Mouse (Mus musculus) cerebellum, adult 9-11 months (tissue): ENCODE data around the gene Gtpbp1.
A peak's percentile ranks its signal among the peaks of the same experiment; 100 is the strongest.

Source experiments
- DNase-seq: peaks from one replicate; pipeline ENCODE4 v3.0.0; 2022

Gtpbp1 gene

DNA sequence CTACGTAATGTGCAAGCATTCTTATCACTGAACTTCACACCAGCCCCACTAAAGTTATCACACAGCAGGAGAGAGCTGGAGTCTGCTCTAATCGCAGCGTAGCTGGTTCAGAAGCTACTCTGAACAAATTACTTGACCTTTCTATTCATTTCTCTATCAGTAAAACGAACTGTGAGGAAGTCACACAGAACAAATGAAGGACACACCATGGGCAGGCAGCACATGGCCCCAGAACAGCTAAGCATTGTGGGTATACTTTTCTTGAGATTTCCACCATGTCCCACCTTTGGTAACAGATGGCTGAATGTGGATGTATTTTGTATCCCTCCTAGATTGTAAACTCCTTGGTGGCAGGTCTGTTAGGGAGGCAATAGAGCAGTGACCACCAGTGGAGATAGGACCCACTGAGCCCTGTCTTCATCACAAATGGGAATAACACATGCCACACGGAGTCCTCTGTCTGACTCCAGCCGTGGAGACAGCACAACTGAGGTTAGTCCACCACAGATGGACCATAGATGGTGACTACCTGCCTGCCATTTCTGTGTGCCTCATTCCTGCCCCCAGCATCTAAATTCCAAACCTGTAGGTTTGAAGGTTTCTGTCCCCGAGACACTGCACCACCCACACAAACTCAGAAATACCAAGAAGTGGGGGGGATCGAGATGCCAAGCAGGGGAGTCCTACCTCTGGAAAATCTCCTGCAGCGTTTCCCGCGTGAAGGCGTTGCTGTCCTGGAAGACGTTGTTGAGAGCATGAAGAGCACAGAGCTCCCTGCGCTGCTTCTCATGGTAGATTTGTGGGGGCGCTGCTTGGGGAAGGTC, 4.4 kb upstream of the Gtpbp1 start:
- DNase-seq = peak; percentile 55

DNA sequence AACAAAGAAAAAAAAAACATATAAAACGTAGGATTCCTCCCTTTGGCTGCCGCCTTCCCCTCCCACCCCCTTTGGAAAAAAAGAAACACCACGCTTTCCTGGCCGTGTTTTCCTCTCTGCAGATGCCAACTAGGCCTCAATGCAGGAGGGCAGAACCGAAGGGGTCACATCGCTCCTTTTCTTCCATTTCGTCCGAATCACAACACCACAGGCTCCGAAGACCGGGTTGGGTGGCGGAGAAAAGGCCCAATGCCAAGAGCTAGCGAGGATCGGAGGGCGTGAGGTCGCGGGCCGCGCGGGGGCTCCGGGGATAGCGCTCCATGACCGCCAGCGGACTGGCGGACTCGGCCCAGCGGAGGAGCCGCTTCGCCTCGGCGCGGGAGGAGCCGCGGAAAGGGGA, 3.5 kb upstream of the Gtpbp1 start:
- no peak for DNase-seq

DNA sequence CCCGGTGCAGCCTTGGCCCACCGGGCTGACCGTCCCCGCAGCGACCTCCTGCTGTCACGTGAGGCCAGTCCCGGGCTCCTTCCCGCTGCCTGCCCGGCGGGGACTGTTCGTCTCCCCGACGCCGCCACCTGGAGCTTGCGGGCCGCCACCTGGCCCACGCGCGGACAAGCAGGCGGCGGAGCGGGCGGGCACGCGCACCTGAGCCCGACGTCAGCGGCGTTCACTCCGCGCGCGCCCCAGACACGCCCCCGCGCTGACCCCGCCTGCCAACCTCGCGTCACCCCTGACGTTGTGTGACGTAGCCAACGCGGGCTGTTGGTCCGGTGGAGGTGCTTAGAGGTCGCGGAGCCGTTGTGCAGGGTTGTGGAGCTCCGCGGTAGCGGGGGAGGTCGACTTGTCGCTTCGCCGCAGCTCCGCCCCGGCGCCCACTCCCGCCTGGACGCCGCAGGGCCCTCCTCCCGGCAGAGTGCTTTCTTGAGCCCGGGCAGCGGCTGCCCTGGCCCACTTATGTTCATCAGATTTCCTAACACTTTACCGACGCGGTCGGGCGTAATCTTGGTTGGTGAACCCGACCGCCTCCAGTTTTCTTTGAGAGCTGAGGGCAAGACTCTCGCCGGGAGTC, 2.9 kb upstream of the Gtpbp1 start, which contains the start of gene Josd1:
Josd1 (minus strand) TSS at position 274 of the 622 bp plus-strand sequence.
- peak; percentile 98 for DNase-seq

DNA sequence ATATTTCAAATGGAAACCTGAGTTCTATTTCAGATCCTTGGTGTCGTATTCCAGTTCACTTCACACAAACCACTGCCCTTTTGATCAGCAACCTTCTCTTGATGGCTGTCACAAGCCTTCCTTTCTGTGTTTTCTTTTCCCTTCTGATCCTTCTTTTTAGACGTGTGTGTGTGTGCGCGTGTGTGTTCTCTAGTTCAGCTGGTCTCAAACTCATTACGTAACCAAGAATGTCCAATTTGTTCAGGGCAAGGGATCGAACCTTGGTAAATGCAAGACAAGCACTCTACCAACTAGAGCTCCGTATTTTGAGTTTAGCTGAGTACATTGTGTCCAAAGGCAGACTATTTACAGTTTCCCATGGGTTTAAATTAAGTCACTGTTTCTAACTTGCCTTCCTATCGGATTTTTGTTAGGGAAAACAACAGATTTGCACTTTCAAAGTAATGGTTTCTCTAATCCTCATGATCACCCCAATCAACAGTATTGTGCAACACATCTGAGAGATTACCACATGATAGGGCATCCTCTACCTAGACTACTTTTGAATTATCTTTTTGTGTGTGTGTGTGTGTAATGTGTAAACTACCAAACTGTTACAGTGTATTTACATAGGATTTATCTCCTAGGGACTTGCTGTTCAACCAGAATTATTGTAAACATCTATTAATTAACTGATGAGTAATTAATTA, 2.2 kb upstream of the Gtpbp1 start:
- no peak for DNase-seq

DNA sequence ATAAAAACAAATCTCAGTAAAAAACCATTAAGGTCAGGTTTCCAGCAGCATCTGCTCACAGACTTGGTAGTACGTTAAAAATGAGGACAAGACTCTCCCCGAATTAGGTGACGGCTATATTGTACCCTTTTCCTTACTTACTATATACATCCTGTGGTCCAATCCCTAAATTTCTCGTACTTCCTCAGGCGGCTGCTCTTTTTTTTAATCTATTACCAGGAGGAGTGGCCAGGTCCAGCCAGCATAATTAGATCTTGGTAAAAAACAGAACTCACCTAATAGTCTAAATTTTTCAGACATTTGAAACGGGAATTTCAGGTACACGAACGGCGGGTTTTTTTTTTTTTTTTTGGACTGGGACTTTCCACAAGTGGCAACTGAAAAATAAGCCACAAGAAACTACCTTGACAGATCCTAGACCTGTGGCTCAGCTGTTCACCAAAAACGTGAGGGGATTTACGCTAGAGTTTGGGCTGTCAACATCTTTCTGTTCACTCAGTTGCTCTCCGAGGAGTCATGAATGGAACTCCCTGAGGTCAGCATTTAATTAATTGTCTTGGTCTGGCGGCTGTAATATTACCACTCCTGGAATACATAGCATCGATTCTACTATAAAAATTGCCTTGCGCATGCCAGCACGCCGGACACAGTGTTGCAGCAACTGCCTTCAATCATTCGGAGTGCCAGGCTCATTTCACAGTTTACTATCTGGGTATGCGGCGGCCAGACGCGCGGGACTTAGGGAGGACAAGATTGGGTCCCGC, 801 bp upstream of the Gtpbp1 start:
- no peak for DNase-seq

DNA sequence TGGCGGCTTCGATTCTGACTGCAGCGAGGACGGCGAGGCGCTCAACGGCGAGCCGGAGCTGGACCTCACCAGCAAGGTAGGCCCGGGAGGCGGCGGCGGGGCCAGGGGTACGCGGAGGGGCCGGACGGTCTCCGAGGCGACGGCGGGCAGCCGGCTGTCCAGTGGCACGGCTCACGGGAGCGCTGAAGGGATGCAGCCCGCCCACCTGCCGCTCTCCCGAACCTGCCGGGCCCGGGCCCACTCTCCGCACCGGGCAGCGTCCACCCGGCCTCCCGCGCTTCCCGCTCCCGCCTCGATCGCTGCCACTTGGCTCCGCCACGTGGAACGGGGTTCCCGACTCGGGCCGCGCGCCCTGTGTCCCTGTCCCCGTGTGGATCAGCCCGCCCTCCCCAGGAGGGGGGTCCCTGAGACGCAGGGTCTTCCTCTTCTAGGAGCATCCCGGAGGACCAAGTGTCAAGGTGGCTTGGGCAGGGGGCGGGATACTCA, 421 bp downstream of the Gtpbp1 start:
- DNase-seq = peak; percentile 81

DNA sequence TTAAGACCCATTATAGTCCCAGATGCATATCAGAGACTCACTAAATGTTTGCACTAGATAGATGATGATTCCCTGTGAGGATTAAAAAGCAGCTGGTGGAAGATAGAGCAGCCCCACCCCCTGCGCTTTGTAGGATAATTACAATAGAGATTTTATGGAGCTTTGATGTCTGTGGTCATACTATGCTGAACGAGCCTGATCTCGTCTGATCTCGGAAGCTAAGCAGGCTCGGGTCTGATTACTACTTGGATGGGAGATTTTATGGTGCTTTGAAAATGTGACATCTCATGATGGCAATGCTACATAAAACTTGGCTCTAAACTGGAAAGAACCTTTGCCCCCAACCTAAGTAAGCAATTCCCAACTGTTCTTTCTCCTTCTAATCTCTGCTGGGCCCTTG, 1.7 kb downstream of the Gtpbp1 start:
- DNase-seq = peak; percentile 28

DNA sequence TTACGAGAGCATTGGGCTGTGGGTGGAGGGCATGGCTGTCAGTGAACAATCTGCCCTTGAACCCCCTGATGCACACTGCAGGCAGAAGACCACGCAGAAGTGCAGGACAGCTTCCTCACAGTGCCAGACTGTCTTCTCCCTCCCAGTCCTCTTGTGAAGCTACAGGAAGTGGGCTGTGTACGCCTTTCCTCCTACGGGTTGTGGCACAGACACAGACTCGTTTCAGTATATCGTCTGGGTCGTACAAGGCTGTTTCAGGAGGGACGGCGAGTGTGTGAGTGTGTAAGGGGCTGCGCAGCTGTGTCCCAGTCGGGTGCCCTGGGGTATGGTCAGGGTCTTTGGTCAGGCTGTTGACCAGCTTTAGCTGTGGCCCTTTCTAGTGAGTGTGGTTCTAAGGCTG, 3.1 kb downstream of the Gtpbp1 start:
- DNase-seq = no peak

DNA sequence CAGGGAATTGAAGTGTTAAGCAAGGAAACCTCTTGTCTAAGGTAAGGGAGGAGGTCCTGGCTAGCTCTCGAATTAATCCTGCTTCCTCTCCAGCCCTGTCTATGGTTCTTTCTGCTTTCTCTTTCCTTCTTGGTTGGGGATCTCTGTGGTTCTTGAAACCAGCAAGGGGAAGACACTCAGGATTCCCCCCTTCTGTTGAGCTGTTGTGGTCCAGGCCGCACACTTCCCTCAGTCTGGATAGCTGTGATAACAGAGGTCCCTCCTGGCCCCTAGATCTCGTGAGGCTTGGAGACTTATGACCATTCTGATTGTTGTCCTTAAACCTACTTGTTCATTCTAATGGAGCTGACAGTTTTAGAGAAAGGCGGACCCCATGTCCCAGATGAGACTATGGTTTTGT, 3.9 kb downstream of the Gtpbp1 start:
- no peak for DNase-seq

DNA sequence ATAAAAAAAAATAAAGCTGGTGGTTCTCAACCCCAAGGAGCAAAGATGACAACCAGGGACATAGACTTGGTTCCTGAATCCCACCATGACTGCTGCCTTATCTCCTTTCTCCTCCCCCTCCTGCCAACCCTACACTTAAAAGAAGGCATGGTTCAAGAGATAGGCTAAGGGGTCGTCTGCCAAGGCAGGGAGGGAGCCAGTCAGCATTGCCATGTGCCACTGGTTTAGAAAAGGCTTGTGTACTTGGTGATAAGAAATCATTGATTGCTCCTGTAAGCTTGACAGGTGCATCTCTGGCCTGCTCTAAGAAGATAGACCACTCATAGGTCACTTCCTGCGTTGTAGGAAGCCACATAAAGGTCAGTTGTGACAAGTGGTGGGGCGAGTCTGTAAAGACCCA, 4.9 kb downstream of the Gtpbp1 start:
- no peak for DNase-seq

DNA sequence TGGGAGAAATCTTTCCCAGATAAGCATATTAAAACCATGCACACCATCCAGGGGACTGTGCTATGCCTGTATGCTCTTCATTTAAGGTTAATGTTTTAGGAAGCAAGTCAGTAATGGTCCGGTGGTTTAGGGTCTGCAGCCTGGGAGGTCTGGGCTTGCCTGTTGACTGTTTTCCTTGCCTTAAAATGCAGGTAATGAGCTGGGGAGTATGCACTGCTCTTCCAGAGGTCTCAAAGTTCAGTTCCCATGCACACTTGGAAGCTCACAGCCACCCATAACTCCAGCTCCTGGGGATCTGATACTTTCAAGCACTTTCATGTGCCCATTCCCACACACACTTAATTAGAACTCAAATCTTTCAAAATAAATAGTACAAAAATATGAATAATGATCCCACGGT, 5.9 kb downstream of the Gtpbp1 start:
- DNase-seq = no peak

DNA sequence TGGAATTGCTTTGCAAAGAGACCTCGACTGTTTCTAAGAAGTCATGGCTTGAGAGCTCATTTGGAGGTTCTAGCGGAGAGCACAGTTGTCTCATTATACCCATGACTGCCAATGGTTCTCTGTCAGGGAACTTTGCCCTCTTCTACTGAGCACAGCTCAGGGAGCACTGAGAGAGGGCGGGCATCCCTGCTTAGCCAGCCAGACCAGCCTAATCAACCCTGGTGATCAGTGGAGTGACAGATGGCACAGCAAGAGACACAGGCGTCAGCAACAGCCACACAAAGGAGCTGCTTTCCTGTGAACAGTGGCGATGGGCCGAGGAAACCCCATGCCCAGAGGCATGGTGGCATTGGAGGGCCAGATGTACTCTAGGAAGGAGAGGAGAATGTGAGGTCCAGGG, 6.4 kb downstream of the Gtpbp1 start:
- peak; percentile 74 for DNase-seq

DNA sequence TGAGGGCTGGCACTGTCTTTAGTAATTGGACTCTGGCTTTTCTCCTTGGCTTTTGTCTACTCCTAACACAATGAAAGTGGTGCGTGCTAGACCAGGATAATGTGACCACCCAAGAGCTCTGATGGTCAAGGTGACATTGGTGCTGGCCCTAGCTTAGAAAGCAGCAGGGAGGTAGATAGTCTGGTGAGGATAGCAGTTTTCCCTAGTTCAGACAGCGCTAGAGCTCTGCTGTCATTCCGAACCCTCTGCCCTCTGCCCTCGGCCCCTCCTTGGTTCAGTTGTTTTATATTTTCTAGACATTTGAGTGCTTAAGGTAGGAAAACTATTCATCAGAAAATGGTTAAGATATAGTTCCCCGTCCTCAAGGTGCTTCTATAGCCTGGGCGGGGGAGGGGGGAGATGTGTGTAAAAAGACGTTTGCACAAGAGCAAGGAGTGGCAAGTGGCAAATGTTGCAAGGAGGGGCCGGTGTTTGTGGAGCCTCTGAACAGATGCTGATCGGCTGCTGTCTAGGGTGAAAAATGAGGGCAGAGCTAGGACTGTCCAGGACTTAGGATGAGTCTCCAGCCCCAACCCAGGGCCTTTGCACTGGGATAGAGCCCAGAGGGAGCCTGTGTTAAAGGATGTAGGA, 7.0 kb downstream of the Gtpbp1 start:
- DNase-seq = no peak

DNA sequence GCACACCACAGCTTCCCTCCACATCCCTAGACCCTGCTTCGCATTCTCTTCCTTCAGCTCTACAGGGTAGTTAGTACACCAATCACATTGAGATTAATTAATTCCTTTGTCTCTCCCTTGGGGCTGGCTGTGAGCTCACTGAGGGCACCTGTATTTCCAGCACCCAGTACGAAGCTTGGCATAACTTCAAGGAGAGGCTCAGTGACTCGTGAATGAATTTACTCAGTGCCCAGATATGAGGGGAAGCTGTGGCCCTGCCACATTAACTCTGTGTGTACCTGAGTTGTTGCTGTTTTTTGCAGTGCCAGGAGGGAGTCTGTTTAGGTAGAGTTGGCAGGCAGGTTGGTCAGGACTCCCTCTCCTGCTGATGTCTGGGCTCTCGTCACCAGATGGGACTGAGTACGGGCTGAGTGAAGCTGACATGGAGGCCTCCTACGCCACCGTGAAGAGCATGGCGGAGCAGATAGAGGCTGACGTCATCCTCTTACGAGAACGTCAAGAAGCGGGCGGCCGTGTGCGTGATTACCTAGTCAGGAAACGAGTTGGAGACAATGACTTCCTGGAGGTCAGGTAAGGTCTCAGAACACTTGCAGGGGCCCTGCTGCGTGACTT, 16.1 kb downstream of the Gtpbp1 start:
- no peak for DNase-seq

DNA sequence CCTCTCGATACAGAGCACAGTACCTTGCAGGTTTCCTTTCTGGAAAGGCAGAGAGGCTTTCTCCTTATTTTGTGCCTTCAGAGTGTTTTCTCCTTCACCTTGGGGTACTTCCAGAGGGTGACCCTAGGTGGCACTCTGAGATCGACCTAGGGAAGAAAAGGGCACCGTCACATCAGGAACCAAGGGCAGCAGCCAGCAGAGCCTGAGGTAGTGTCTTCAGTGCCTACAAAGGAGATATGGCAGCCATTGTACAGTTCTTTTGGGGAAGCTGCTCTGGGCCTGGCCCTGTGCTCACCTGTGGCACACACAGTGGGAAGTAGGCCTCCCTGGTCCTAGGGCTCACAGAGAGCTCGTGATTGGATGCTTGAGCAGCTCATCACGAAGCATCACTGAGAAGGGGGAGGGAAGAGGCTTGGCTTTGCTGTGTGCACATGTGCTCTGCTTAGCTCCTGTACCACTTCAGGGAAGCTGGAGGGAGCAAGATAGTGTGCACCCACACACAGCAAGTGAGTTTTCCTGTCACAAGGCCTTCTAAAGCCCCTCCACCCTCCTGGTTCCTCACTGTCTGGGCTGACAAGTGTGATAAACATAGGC, 17.7 kb downstream of the Gtpbp1 start:
- no peak for DNase-seq

DNA sequence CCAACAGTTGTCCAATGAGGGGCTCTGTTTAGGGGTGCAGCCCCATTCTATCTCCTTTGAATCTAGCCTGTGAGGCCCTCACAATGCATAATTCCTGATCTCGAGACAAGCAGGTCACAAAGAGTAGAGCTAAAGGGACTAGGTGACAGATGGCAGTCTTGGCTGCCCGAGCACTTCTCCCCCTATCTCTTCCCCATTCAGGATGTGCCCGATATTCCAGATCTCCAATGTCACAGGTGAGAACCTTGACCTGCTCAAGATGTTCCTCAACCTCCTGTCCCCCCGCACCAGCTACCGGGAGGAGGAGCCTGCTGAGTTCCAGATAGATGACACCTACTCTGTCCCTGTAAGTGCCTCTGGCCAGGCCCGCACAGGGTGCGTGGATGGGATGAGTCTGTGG, 25.0 kb downstream of the Gtpbp1 start:
- DNase-seq = peak; percentile 80

DNA sequence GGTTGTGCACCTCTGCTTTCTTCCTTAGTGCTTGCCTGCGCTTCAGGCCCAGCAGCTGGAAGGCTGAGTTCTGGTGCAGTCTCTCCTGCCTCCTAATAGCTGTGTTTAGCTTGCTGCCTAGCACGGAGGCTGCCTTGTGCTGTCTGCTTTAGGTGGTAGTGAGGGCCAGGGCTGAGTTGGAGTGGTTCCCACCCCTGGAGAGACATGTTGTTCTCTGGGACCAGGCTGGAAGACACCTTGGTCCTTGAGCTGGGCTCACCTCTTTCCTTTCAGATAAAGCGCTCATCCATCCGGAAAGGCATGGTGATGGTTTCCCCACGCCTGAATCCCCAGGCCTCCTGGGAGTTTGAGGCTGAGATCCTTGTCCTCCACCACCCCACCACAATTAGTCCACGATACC, 26.1 kb downstream of the Gtpbp1 start:
- peak; percentile 77 for DNase-seq

DNA sequence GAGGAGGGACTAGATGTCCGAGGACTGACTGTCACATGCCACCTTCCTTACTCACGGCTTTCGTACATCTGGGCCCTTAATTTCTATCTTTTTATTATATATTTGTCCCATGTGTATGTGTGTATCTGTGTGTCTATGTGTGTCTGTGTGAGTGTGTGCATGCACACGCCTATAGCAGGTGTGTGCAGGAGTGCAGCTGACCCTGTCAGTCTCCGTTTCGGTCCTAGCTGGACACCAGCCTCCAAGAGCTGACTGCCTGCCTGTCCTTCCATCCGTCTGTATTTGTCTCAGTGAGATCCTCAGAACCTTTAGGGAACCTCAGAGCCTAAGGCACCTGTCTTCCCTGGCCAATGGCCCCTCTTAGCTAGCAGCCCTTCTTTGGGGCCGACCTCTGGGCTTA, 29.6 kb downstream of the Gtpbp1 start:
- no peak for DNase-seq

DNA sequence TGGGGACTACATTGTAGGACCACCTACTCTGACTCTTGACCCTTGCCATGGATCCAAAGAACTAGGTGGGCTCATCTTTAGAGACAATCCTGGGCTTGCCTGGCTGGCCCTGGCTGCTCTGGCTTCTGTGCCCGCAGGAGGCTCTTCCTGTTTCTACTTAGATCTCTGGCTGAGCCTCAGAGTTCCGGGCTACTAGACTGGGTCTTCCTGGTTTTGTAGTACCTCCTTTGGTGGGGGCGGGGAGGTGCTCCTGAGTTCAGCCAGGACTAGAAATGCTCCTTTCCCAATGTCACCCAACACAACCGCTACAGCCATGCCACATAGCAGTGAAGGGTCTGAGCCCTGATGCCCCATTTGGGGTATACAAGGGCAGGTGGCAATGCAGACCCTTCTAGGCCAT, 30.2 kb downstream of the Gtpbp1 start:
- DNase-seq = no peak

DNA sequence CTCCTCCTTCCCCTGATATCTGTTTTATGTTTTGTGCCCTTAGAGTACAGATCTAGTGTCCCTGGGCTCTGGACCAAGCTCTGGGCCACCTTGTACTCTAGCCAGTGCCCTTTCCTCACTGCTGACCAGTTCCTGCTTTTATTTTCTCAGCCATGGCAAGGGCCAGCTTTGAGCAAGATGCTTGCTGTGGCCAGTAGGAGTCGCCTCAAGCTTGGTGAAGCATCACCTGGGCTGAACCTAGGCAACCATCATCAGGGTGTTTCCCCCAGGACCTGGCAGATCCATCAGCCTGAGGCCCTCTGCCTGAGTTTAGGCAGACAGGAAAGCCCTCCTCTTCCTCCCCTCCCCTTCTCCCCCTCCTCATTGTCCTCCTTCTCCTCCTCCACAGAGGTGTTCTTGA, 32.8 kb downstream of the Gtpbp1 start:
- DNase-seq = no peak

DNA sequence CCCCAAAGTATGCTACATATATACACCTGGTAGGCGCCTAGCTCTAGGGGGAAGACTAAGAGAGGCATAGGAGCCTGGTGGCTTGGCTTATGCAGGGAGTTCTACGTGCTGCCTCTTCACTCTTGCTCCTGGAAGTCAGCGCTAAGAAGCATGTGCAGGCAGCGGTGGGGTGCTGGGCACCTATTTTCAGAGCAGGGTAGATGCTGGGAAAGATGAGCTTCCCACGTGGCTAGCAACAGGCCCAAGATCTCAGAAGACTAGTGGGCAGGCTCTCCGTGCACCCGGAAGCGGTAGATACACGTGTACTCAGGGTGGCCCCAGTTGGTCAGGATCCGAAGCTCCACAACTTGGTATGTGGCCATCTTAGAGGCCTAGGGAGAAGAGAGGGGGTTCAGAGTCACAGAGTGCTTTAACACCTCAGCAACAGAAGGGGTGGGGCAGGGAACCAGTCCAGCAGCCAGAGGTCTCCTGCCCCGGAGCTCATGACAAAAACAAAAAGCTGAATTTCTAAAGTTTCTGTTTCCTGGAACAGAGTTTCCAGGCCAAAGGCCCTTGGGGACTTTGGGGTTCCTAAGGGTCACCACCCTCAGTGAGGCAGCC, 34.6 kb downstream of the Gtpbp1 start:
- no peak for DNase-seq
